Mouse (Mus musculus) neural tube, embryonic 12.5 days (tissue): ENCODE measurements around the gene Brd7. TPM values are rescaled to one million over a fixed set of nuclear protein-coding genes. Genes with fewer than 3 reads are reported as not detected.

ENCODE experiments used
- ATAC-seq: fragments of 200-750 bp; cut with Nextera tagmentation; 2 replicates; pipeline ENCODE4 v1.8.0; 2017; ENCODE audit warnings: low read depth, mild to moderate bottlenecking, moderate TSS enrichment, moderate library complexity; ENCODE audit not compliant: low FRiP score
- H3K27ac ChIP-seq: fragments of 300-500 bp; sonication (generic); 2 replicates; pipeline ENCODE4 v1.5.1; 2016
- H3K27me3 ChIP-seq: fragments of 300-500 bp; sonication (generic); replicated peaks from 2 replicates; pipeline ENCODE4 v1.6.1; 2016; ENCODE audit warnings: mild to moderate bottlenecking
- H3K36me3 ChIP-seq: fragments of 300-500 bp; sonication (generic); 2 replicates; pipeline ENCODE4 v1.6.1; 2016; ENCODE audit warnings: mild to moderate bottlenecking
- H3K4me1 ChIP-seq: fragments of 300-500 bp; sonication (generic); 2 replicates; pipeline ENCODE4 v1.6.1; 2016
- H3K4me2 ChIP-seq: fragments of 300-500 bp; sonication (generic); replicated peaks from 2 replicates; pipeline ENCODE4 v1.6.1; 2016; ENCODE audit warnings: mild to moderate bottlenecking
- H3K4me3 ChIP-seq: fragments of 300-500 bp; sonication (generic); 2 replicates; pipeline ENCODE4 v1.5.1; 2016
- H3K9ac ChIP-seq: fragments of 300-500 bp; sonication (generic); 2 replicates; pipeline ENCODE4 v1.6.1; 2016; ENCODE audit warnings: mild to moderate bottlenecking
- H3K9me3 ChIP-seq: fragments of 300-500 bp; sonication (generic); 2 replicates; pipeline ENCODE4 v1.6.1; 2016; ENCODE audit warnings: mild to moderate bottlenecking
- whole genome bisulfite sequencing: fragments of 180-500 bp; shearing (Covaris S2); methylation state at CpG from one replicate; pipeline ENCODE4 v1.1.7; 2016; 5-methylcytosine and 5-hydroxymethylcytosine counted together
- polyA plus RNA-seq: library from polyadenylated mRNA; unstranded; fragments of >200 nt; fragmentation: Nextera tagmentation; extraction: Ambion mirVana; gene quantifications from 2 replicates; pipeline ENCODE4 v1.2.1, GENCODE M21; 2016

Gene Brd7
- polyA plus RNA-seq, 1 experiment from 2014 or later, result 102 TPM

DNA sequence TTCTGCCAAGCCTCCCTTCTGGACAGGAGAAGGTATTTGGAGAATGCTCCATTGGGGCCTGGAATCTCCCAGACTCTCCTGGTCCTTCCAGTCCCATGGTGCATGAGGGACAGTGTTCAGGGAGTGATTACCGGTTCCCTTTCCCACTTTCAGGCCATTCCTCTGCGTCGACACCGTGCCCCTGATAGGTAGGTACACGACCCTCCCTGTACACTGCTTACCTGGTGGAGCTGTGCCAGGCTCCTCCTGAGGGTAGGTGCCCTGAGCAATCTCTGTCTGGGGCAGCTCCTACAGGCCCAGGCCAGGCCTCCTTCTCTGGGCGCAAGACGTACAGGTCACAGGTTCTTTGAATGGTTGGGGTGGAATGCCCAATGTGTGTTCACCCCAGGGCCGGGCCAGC is 43.8 kb downstream of the Brd7 start:
- Histone ChIP-seq H3K4me1 (no peaks in the 10 kb centered on the region), H3K4me2 (no peak overlapping the region), H3K9me3 (no peaks in the 10 kb centered on the region), H3K27me3 (no peaks in the 10 kb centered on the region), H3K27ac (no peak overlapping the region), H3K9ac (no peak overlapping the region), H3K36me3 (no peaks in the 10 kb centered on the region; the same call in 1 of the 2 replicates), H3K4me3 (no peak overlapping the region)
- 91% methylated on average over 8 of the region's 8 CpGs for WGBS
- ATAC-seq, result no peak

DNA sequence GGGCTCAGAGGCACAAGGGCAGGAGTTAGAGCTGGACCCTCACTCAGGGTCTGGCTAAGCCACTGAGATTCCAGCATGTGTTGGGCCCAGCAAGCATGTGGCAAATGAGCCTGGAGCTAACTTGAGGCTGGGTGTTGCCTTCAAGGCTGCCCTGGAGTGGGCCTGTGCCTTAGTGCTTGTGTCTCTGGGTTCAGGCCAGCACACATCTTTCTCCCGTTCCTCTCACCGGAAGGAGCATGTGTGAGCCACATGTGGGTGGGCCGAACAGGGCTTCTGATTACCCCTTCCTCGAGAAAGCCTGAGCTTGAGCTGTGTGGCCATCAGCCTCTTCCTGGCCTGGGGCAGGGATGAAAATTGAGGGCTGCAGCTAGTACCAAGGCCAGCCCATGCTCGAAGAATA is 44.7 kb downstream of the Brd7 start:
- H3K9ac ChIP-seq, result no peak overlapping the region
- no peaks in the 10 kb centered on the region for H3K4me1 ChIP-seq
- no peaks in the 10 kb centered on the region for H3K27me3 ChIP-seq
- WGBS, result 73% methylated on average over 5 of the region's 5 CpGs
- no peak for ATAC-seq
- H3K36me3 ChIP-seq, result no peaks in the 10 kb centered on the region; the same call in 1 of the 2 replicates
- H3K4me2 ChIP-seq, result no peak overlapping the region
- no peak overlapping the region for H3K4me3 ChIP-seq
- H3K27ac ChIP-seq, result no peak overlapping the region
- H3K9me3 ChIP-seq, result no peaks in the 10 kb centered on the region

DNA sequence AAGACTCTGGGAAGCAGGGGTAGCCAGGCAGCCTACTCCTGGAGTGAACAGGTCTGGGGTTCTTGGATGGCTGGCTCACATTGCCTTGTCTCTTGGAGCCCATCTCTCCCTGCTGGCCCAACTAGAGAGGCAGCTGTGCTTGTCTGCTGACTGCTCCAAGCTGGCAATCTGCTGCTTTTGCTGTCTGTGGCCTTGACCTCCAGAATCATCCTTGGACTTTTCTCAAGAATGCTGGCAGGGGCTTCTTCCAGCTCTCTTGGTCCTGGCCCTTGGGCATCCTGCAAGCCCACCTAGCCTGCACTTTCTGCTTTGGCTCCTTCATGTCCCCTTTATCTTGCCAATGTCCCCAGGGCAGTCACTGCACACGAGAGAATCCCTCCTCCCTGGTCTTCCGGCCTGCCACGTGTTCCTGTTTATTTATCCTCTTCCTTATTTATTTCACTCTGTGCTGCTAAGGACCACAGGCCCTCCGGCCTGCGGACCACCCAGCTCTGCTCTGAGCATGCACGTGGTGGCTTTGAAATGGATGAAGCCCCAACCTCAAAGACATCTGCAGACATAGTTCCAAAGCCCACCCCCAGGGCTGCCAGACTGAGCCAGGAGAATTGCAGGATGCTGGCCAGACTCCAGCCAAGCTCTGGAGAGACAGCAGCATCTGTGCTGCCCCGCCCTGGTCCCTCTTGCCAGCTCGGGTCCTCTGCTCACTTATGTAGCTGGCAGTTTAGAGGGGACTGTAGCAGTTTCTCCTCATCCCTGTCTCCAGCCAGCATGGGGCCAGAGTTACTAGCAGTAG is 45.7 kb downstream of the Brd7 start:
- WGBS, result 55% methylated on average over 8 of the region's 8 CpGs
- H3K27ac ChIP-seq, result no peak overlapping the region
- H3K36me3 ChIP-seq, result no peaks in the 10 kb centered on the region; the same call in 1 of the 2 replicates
- H3K9me3 ChIP-seq, result no peaks in the 10 kb centered on the region
- no peak for ATAC-seq
- H3K4me1 ChIP-seq, result no peaks in the 10 kb centered on the region
- no peak overlapping the region for H3K4me3 ChIP-seq
- H3K27me3 ChIP-seq, result no peaks in the 10 kb centered on the region
- no peak overlapping the region for H3K4me2 ChIP-seq
- no peak overlapping the region for H3K9ac ChIP-seq

DNA sequence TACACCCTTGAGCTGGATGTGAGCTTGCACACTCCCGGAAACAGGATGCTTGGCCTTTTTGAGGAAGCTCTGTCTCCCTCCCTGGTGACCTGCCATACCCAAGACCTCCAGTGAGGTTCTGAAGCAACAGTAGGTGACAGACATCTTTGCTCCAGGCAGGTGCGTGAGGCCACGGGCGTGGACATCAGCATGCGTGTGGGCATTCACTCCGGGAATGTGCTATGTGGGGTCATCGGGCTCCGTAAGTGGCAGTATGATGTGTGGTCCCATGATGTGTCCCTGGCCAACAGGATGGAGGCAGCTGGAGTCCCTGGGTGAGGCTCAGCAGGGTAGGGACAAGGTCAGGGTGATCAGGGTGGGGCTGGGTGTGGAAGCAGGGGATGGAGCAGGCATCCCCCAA is 46.7 kb downstream of the Brd7 start:
- no peak overlapping the region for H3K9ac ChIP-seq
- no peaks in the 10 kb centered on the region for H3K9me3 ChIP-seq
- H3K4me1 ChIP-seq, result no peaks in the 10 kb centered on the region
- H3K36me3 ChIP-seq, result no peaks in the 10 kb centered on the region
- no peaks in the 10 kb centered on the region for H3K27me3 ChIP-seq
- WGBS, result 92% methylated on average over 8 of the region's 8 CpGs
- no peak overlapping the region for H3K4me2 ChIP-seq
- H3K4me3 ChIP-seq, result no peak overlapping the region
- no peak overlapping the region for H3K27ac ChIP-seq
- no peak for ATAC-seq

DNA sequence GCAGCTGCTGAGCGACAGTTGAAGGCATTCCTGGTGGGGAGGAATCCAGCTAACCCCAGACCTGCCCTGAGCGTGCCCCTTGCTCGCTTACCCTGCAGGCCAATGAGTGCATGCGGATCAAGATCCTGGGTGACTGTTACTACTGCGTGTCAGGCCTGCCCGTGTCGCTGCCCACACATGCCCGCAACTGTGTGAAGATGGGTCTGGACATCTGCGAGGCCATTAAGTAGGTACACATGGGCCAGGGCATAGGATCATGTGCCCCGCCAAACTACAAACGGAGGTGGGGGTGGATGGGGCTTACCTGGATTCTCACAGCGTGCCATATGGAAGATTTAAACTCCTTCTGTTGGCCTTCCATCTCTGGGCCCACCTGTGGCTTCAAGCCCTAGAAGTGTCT is 48.0 kb downstream of the Brd7 start:
- Histone ChIP-seq H3K27me3 (no peaks in the 10 kb centered on the region), H3K4me2 (no peak overlapping the region), H3K36me3 (no peaks in the 10 kb centered on the region), H3K9me3 (no peaks in the 10 kb centered on the region), H3K4me3 (no peak overlapping the region), H3K9ac (no peak overlapping the region), H3K4me1 (no peaks in the 10 kb centered on the region), H3K27ac (no peak overlapping the region)
- ATAC-seq, result no peak
- WGBS, result 93% methylated on average over 12 of the region's 12 CpGs

DNA sequence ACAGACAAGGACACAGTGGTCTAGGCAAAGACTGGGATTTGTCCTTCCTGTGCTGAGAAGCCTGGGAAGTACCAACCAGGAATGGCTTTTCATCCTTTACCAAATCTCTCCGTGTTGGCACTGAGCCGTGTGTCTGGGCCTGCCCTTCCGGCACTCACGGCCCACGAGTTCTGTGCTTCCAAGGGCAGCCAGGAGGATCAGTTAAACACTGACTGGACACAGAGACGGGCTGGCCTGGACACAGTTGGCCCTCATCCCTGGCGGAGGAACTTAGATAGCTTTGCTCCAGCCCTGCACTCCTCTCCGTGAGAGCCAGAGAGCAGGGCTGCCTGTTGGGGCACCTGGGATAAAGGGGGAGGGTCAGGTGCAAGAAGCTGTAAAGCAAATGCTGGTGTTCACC is 49.0 kb downstream of the Brd7 start:
- Histone ChIP-seq H3K4me2 (no peak overlapping the region), H3K27ac (no peak overlapping the region), H3K27me3 (no peaks in the 10 kb centered on the region), H3K9me3 (no peaks in the 10 kb centered on the region), H3K36me3 (no peaks in the 10 kb centered on the region), H3K4me1 (no peaks in the 10 kb centered on the region), H3K9ac (no peak overlapping the region), H3K4me3 (no peak overlapping the region)
- 82% methylated on average over 8 of the region's 8 CpGs for WGBS
- no peak for ATAC-seq

DNA sequence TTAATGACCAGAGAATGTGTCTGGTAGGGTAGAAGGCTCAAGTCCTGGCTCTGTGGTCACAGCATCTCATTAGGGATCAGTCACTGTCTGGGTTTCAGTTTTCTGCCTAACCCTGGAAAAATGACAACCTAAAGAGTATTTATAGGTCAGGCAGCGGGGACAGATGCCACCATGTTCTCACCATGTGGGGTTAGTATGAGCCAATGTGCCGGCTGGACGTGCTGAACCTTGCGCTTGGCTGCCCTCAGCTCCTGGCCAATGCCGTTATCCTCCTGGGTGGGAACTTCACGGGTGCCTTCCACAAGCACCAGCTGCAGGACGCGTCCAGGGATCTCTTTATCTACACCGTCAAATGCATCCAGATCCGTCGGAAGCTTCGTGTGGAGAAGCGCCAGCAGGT is 51.7 kb downstream of the Brd7 start:
- 93% methylated on average over 13 of the region's 13 CpGs for WGBS
- ATAC-seq, result no peak

DNA sequence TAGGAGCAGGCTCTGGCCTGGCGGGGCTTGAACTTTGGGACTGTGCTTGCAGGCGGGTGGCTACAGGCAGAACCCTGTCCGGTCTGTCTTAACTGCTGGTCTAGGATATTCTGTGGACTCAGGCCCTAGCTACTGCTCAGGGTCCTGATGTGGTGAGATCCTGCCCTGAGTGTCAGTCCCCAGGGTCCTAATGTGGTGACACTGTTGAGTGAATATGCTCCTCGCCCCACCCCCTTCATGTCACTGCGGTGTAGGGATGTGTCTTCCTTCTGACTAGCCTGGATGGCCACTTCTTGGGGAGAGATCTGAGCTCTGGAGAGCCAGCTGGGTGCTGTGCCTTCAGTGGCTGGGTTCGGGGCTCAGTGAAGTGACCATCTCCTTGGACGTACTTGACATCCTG is 52.1 kb downstream of the Brd7 start:
- no peak overlapping the region for H3K27ac ChIP-seq

More for the DNA sequence above, 51.7 kb downstream of the Brd7 start:
- no peaks in the 10 kb centered on the region for H3K27me3 ChIP-seq
- H3K36me3 ChIP-seq, result no peaks in the 10 kb centered on the region
- H3K9me3 ChIP-seq, result no peaks in the 10 kb centered on the region
- no peak overlapping the region for H3K9ac ChIP-seq
- no peaks in the 10 kb centered on the region for H3K4me1 ChIP-seq
- H3K27ac ChIP-seq, result no peak overlapping the region
- H3K4me3 ChIP-seq, result no peak overlapping the region
- no peak overlapping the region for H3K4me2 ChIP-seq

DNA sequence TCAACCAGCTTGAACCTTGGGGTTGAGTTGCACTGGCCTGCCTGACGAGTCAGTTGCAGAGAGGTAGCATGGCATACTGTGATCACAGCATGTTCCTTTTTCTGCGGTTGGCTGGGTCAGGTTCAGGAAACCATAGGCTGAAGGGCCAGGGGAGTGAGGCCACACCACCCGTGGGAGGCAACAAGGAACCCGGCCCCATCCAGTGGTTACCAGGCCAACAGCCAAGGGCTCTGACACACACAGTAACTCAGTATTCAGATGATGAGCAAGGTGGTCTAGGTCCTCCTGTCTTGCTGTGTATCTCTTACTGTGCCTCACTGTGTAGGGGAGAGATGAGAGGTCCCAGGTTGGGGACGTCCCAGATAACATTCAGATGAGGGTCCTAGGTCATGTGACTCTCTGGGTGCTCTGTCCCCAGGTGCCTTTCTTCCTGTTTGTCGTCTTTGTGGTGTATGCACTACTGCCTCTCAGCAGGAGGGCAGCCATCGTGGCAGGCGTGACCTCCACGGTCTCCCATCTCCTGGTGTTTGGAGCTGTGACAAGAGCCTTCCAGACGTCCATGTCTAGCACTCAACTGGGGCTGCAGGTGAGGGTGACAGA is 52.6 kb downstream of the Brd7 start:
- WGBS, result 79% methylated on average over 10 of the region's 10 CpGs

More for the DNA sequence above, 52.1 kb downstream of the Brd7 start:
- H3K4me2 ChIP-seq, result no peak overlapping the region
- no peak for ATAC-seq
- H3K4me1 ChIP-seq, result no peaks in the 10 kb centered on the region
- H3K36me3 ChIP-seq, result no peaks in the 10 kb centered on the region
- H3K4me3 ChIP-seq, result no peak overlapping the region
- H3K9me3 ChIP-seq, result no peaks in the 10 kb centered on the region
- H3K27me3 ChIP-seq, result no peaks in the 10 kb centered on the region
- no peak overlapping the region for H3K9ac ChIP-seq
- WGBS, result 92% methylated on average over 7 of the region's 7 CpGs

DNA sequence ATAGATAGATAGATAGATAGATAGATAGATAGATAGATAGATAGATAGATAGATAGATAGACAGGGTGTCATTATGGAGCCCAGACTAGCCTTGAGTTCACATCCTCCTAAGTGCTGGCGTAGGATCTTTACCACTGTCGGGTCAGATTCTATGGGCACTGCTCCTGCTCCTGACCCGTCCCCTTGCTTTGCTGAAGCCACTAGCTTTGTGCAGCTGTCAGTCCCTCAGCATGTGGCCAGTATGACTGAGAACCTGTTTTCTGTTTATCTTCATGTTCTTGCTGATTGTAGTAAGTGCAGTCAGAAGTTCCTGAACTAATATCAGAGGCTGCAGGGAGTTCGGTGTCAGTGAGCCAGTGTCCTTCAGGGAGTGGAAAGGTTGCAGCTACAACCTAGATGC is 54.3 kb downstream of the Brd7 start:
- H3K4me1 ChIP-seq, result no peaks in the 10 kb centered on the region
- no peak overlapping the region for H3K4me2 ChIP-seq
- H3K27ac ChIP-seq, result no peak overlapping the region
- no peaks in the 10 kb centered on the region for H3K36me3 ChIP-seq
- H3K9ac ChIP-seq, result no peak overlapping the region
- no peaks in the 10 kb centered on the region for H3K27me3 ChIP-seq
- no peak for ATAC-seq
- WGBS, result 88% methylated on average over 4 of the region's 4 CpGs
- no peak overlapping the region for H3K4me3 ChIP-seq
- no peaks in the 10 kb centered on the region for H3K9me3 ChIP-seq

More for the DNA sequence above, 52.6 kb downstream of the Brd7 start:
- Histone ChIP-seq H3K36me3 (no peaks in the 10 kb centered on the region), H3K9ac (no peak overlapping the region), H3K4me2 (no peak overlapping the region), H3K27ac (no peak overlapping the region), H3K27me3 (no peaks in the 10 kb centered on the region), H3K4me3 (no peak overlapping the region), H3K9me3 (no peaks in the 10 kb centered on the region), H3K4me1 (no peaks in the 10 kb centered on the region)
- no peak for ATAC-seq

DNA sequence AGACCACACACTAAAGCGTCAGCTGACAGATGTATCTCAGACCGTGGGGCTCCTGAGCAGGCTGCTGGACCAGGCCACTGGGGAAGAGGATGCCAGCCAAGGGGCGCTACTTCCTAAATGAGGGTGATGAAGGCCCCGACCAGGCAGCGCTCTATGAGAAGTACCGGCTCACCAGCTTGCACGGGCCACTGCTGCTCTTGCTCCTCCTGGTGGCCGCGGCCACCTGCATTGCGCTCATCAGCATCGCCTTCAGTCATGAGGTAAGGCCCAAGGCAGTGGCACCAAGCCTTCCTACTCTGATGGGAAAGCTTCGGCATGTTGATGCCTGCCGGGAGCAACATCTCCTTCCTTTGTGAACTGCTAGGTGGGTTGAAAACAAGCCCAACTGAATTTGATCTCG is 55.5 kb downstream of the Brd7 start:
- no peak overlapping the region for H3K27ac ChIP-seq
- H3K9me3 ChIP-seq, result no peaks in the 10 kb centered on the region
- ATAC-seq, result no peak
- no peaks in the 10 kb centered on the region for H3K36me3 ChIP-seq
- H3K4me2 ChIP-seq, result no peak overlapping the region
- WGBS, result 70% methylated on average over 14 of the region's 14 CpGs
- no peaks in the 10 kb centered on the region for H3K27me3 ChIP-seq
- no peak overlapping the region for H3K9ac ChIP-seq
- no peak overlapping the region for H3K4me3 ChIP-seq
- peaks cover 4% of the 10 kb centered on the region for H3K4me1 ChIP-seq

DNA sequence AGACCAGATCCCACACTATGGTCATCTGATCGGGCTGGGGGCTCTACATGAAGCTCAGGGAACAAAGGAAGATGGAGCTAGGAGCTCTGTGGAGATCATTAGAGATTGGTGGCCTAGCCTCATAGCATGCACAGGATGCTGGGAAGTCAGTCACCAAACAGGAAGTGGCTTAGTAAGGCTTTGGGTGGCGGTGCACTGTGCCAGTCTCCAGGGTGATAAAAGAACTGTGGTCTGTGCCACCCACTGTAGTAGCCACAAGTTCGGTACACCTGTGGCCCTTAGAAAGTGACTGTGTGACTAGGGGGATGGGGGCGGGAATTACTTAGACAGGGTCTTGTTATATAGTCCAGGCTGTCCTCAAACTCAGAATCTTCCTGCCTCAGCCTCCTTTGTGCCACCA is 56.2 kb downstream of the Brd7 start:
- H3K9ac ChIP-seq, result no peak overlapping the region
- H3K27ac ChIP-seq, result no peak overlapping the region
- H3K36me3 ChIP-seq, result no peaks in the 10 kb centered on the region
- peaks cover 8% of the 10 kb centered on the region for H3K4me1 ChIP-seq
- no peaks in the 10 kb centered on the region for H3K9me3 ChIP-seq
- H3K27me3 ChIP-seq, result no peaks in the 10 kb centered on the region
- ATAC-seq, result no peak
- no peak overlapping the region for H3K4me2 ChIP-seq
- H3K4me3 ChIP-seq, result no peak overlapping the region
- 87% methylated on average over 4 of the region's 4 CpGs for WGBS
